Mouse (Mus musculus) c-Kit-positive CD71-positive TER-119-negative erythroid progenitor cells, embryonic 14.5 days (primary cell): Measurements from ENCODE around the gene Wipf1.

Source experiments
- DNase-seq: peaks from one replicate; pipeline ENCODE4 v3.0.0-alpha.2; 2013; ENCODE audit warnings: low read depth

Wipf1 gene

GRCm38 (mm10) chr2:73431959-73432396, 97.6 kb downstream of the Wipf1 start:
- no peak for DNase-seq

DNA sequence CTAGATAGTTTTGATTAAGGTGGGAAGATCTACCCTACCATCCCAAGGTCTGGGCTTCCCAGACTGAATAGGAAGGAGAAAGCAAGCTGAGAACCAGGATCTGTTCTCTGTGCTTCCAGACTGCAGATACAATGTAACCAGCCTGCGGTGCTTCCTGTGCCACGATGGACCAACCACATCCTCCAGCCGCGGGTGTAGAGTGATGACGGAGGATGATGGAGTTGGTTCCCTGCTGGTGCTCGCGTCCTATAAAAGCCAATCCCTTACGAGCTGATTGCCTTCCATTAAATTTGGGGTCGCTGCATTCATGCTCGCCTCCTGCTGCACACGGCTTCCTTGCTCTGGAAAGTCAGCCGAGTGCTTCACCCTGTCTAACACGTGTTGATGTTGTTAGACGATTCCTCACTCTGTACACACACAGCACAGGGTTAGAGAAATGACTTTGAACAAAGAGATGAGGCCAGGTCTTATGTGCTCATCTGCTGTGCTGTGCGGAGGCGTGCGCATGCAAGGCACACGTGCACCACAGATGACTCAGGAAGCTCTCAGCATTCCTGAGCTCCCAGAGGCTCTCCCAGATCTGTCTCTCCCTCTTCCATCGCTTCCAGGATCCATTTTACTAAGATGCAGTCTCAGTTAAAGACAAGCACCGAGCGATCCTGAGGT, 100.6 kb downstream of the Wipf1 start:
- no peak for DNase-seq

DNA sequence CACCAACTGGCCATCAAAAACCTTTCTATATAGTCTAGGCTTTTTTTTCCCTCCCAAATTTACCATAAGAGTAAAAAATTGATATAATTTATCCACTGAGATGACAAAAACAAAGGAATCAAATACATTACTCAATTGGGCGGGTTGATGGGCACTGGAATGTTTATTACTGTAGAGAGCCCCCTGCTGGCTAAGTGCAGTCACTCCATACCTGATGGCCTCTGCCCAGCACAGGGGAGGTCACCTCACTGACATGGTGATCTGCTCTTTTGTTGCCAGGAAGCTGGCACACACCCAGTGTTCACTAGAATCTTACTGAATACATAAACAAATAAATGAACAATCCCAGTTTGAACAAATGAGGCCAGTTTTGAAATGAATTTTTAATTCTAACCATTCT, 102.2 kb downstream of the Wipf1 start:
- DNase-seq = peak; percentile 32

DNA sequence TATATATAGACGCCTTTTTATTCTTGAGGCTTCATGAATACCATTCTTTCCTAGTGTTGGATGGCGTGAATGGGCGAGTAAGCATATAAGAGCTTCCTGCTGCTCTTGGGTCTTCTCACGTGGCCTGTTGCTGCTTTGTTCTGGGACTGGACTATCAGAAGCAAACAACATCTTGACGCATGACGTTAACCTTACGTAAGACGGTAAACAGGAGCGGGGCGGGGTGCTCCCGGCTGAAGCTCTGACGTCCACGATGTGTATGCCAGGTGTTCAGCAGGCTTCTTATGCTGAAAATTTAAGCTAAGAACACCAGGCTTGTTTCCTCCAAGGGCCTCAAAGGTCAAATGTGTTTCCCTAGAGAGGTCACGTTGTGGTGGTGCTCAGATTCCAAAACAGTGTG, 103.7 kb downstream of the Wipf1 start:
- no peak for DNase-seq

DNA sequence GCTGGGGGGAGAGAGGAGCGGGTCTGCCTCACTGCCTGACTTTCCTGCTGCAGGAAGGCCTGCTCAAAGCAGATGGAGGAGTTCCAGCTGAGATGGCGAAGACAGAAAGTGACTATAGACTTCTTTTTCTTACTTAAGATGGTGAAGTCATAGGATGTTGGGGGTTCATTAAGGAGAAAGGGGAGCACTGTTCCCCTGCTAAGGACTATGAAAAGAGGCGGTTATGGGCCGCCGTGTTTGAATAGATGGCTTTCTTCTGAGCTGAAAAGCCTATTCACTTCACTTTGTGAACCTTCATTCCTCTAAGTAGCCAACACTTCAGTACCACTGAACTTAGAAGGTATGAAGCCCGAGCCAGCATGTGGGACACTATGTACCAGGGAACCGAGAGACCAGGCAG, 109.8 kb downstream of the Wipf1 start:
- DNase-seq = no peak

DNA sequence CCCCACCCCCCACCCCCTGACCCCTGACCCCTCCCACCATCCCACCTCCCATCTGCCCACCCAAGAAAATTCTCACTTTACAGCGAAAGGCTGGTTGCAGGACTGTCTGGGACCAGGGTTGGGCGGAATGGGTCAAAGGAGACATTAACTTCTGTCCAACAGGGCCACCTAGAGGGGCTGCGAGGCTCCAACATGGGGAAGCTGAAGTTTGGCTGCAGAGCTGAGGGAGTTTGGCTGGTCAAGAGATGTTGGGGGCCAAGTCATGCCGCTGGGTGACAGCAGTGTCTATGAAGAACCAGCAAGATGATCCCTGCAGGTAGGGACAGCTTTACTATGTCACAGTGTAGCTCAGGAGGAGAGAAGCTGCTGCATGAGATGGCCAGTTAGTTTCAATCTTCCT, 110.2 kb downstream of the Wipf1 start:
- DNase-seq = no peak

- DNase-seq = no peak
Measured at GRCm38 (mm10) chr2:73415892-73416291, 113.6 kb downstream of the Wipf1 start.

- DNase-seq = no peak
Measured at GRCm38 (mm10) chr2:73410076-73410475, 119.5 kb downstream of the Wipf1 start.

GRCm38 (mm10) chr2:73407662-73408061, 121.9 kb downstream of the Wipf1 start:
- no peak for DNase-seq

GRCm38 (mm10) chr2:73406336-73406915, 123.1 kb downstream of the Wipf1 start:
- no peak for DNase-seq

GRCm38 (mm10) chr2:73404980-73405379, 124.6 kb downstream of the Wipf1 start:
- DNase-seq = no peak

DNA sequence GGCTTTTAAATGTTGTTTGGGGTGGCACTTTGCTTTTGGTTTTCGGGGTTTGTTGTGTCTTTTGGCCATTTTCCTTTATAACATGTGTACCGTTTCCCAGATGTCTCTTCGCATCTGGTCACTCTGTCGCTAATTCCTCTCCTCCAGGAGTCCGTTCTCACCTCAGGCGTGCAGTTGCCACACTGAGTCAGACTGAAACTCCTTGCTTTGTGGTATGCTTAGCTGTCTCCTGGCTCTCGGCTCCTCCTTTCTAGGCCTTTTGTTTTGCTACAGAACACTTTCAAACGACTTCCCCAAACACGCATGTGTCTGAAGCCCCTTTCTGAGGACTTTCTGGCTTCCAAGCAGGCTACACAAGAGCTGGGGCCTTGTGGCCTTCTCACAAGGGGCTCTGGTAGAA, 125.1 kb downstream of the Wipf1 start:
- DNase-seq = no peak

DNA sequence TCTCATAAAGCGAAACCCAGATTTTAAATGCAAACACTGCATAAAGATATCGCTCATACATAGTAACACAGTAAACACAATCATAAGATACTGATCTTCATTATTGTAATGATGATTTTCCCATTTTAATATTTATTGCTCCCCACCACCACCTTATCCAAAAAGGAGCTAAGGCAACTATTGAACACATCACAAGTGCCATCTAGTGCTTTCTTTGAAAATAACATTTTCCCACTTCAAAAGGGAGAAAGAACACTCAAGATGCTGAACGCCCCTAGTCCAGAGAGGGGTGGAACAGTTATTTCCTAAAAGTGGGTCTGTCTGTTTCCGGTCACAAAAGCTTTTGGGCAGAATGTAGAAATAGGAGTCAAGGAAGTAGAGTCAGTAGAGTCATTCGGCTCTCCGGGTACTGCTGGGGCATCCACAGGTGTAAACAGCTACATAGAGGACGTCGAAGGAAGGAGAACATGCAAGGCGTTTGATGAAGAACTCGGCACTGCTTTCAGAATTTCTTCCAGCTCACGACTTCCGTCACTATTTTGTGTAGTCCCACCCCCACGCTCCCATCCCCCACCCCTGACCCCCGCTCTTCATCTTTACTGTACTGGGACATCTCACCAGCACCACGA, 126.0 kb downstream of the Wipf1 start:
- no peak for DNase-seq

DNA sequence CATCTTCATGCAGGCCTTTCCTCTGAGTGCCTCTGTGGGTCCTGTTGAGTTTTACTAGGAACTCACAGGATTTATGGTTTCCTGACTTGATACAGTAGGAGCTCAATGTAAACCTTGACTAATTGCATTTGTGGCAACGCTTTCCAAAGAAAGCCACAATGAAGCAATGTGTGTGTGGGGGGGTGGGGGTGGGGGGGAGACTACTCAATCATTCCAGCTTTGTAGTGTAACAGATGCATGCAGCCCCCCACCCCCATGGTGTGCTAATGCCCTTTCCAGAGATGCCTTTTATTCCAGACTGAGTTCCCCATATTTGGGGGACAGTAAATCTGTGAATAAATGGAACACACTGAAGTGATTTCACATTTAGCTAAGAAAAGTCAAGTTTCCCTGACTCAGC, 127.8 kb downstream of the Wipf1 start:
- DNase-seq = no peak

DNA sequence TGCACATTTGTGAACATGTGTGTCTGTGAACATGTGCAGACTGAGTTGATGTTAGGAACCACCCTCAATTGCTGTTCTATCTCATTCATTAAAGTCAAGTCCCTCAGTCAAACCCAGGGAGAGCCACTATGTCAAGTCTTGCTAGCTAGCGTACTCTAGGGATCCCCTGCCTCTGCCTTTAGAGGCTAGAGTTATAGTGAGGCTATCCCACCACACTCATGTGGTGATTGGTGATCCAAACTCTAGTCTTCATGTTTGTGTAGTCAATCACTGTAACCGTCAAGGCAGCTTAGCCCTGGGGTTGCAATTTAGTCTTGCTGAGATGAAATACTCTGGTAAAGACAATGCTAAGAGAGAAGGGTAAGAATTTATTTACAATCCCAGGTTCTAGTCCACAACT, 132.1 kb downstream of the Wipf1 start:
- no peak for DNase-seq

DNA sequence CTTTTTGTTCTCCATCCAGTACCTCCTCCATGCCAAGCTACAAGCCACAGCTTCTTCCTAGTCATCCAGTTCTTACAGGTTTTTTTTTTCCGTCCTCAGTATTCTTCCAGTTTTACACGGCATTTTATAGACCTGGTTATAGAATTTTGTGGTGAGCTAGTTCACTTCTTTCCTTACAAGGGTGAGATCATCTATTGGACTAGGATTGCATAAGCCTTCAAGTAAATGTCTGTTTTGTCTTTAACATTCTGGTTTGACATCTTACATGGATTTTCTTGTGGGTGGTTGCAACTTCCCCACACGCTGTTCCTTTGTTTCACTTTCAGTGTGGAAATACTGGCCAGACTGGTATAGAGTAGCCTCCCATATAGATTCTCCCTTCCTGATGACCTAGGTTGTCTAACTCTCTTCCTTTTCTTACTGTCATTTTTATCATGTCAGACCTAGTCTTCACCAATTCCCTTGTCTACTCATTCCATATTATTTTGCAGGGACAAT, 132.7 kb downstream of the Wipf1 start:
- no peak for DNase-seq

- DNase-seq = no peak
Measured at GRCm38 (mm10) chr2:73395516-73395915, 134.0 kb downstream of the Wipf1 start.

DNA sequence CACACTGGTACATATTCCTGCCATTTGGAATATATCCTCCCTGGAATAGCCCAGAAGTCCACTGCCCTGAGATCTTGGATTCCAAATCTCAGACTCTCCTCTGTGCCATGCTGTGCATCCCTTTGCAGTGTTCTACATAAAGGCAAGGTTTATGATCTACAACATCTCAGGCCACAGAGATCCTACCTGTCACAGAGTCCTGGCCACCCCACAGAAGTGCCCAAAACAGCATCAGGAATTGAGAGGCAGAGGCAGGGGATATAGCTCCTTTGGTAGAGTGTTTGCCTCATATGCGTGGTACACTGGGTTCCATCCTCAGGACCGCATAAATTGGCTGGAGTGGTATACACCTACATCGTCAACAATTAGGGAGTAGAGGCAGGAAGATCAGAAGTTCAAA, 135.1 kb downstream of the Wipf1 start:
- DNase-seq = no peak

GRCm38 (mm10) chr2:73392772-73393171, 136.8 kb downstream of the Wipf1 start:
- no peak for DNase-seq

GRCm38 (mm10) chr2:73389951-73390350, 139.6 kb downstream of the Wipf1 start:
- no peak for DNase-seq

DNA sequence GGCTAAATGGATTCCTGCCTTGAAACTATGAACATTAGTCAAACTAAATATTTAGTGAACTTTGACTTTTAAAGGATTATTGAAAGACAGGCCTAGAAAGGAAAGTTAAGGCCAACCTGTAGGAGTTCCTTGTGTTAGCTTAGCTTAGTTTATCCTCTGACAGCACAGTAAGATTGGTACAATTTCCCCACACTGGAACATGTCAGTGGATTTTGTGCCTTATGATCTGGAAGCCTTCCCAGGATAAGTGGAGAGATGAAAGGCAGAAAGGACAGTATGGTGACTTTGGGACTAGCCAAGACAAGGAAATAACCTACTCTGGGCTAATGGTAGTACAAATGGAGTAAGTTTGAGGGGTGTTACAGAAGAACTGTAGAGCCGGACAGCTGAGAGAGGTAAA, 141.7 kb downstream of the Wipf1 start:
- no peak for DNase-seq

GRCm38 (mm10) chr2:73386356-73387046, 143.0 kb downstream of the Wipf1 start, which contains the start of gene Gpr155:
Gene Gpr155, minus strand, starts transcription at chr2:73386572.
- peak; percentile 98 for DNase-seq
